Mouse (Mus musculus) myocyte (in vitro differentiated cells): ENCODE data around the gene B230217C12Rik. TPM values are rescaled to one million over a fixed set of nuclear protein-coding genes. Genes with fewer than 3 reads are reported as not detected.

Source experiments
- H3K27me3 ChIP-seq: one replicate; pipeline ENCODE4 v1.6.1; 2011; ENCODE audit not compliant: control insufficient read depth, insufficient read depth, insufficient read length
- H3K36me3 ChIP-seq: one replicate; pipeline ENCODE4 v1.6.1; 2011; ENCODE audit not compliant: control insufficient read depth, insufficient read depth
- H3K4me2 ChIP-seq: one replicate; pipeline ENCODE4 v1.6.1; 2011; ENCODE audit warnings: low read depth, control low read depth
- H3K4me3 ChIP-seq: one replicate; pipeline ENCODE4 v1.5.1; 2011; ENCODE audit warnings: mild to moderate bottlenecking, control low read depth, moderate library complexity
- H3K79me2 ChIP-seq: one replicate; pipeline ENCODE4 v1.6.1; 2011; ENCODE audit not compliant: control insufficient read depth, insufficient read depth
- H3ac ChIP-seq: one replicate; pipeline ENCODE4 v1.6.1; 2011; ENCODE audit not compliant: control insufficient read depth, insufficient read length
- CEBPB ChIP-seq: IDR thresholded peaks from 2 replicates; pipeline ENCODE4 v1.6.1; 2011; ENCODE audit warnings: mild to moderate bottlenecking, moderate library complexity; ENCODE audit not compliant: poor library complexity, insufficient read depth, severe bottlenecking
- E2F4 ChIP-seq: IDR thresholded peaks from one replicate; pipeline ENCODE4 v1.6.1; 2011; ENCODE audit warnings: mild to moderate bottlenecking, control low read depth, moderate library complexity; ENCODE audit not compliant: insufficient read depth
- MAX ChIP-seq: IDR thresholded peaks from one replicate; pipeline ENCODE4 v1.6.1; 2011; ENCODE audit warnings: low read depth, mild to moderate bottlenecking, control low read depth
- MYOD1 ChIP-seq, 3 experiments: IDR thresholded peaks; one replicate each; pipeline ENCODE4 v1.6.1; 2011; ENCODE audit warnings: control low read depth in 2 of 3, low read depth in 2 of 3, mild to moderate bottlenecking in 2 of 3, moderate library complexity in 1 of 3; ENCODE audit not compliant: insufficient read length in 2 of 3, control insufficient read depth in 1 of 3
- MYOG ChIP-seq, 3 experiments: IDR thresholded peaks; one replicate each; pipeline ENCODE4 v1.6.1; 2011; ENCODE audit warnings: control low read depth in 2 of 3, low read depth in 2 of 3, mild to moderate bottlenecking in 2 of 3; ENCODE audit not compliant: insufficient read length in 2 of 3, control insufficient read depth in 1 of 3, insufficient read depth in 1 of 3
- POLR2A ChIP-seq: IDR thresholded peaks from one replicate; pipeline ENCODE4 v1.6.1; 2011; ENCODE audit warnings: low read depth, mild to moderate bottlenecking, control low read depth, moderate library complexity; ENCODE audit not compliant: insufficient read length
- POLR2AphosphoS2 ChIP-seq: IDR thresholded peaks from one replicate; pipeline ENCODE4 v1.6.1; 2011; ENCODE audit warnings: low read depth, control low read depth; ENCODE audit not compliant: insufficient read length
- REST ChIP-seq: IDR thresholded peaks from one replicate; pipeline ENCODE4 v1.6.1; 2011; ENCODE audit warnings: mild to moderate bottlenecking, control low read depth, moderate library complexity; ENCODE audit not compliant: insufficient read depth, insufficient read length
- SRF ChIP-seq: IDR thresholded peaks from one replicate; pipeline ENCODE4 v1.6.1; 2011; ENCODE audit warnings: low read depth; ENCODE audit not compliant: control insufficient read depth, insufficient read length
- TCF12 ChIP-seq: IDR thresholded peaks from one replicate; pipeline ENCODE4 v1.6.1; 2011; ENCODE audit warnings: mild to moderate bottlenecking, control low read depth; ENCODE audit not compliant: poor library complexity, insufficient read depth, severe bottlenecking
- TCF3 ChIP-seq: IDR thresholded peaks from one replicate; pipeline ENCODE4 v1.6.1; 2011; ENCODE audit warnings: low read depth, control low read depth; ENCODE audit not compliant: insufficient read length
- USF1 ChIP-seq: IDR thresholded peaks from one replicate; pipeline ENCODE4 v1.6.1; 2011; ENCODE audit warnings: low read depth, mild to moderate bottlenecking, control low read depth, moderate library complexity
- polyA plus RNA-seq: library from polyadenylated mRNA; unstranded; fragments of >200 nt; fragmentation: generic; extraction: Trizol; gene quantifications from one replicate; pipeline ENCODE4 v1.2.1, GENCODE M21; 2012; ENCODE audit warnings: missing spikeins

Gene B230217C12Rik
- polyA plus RNA-seq, 1 experiment = 1.9 TPM

DNA sequence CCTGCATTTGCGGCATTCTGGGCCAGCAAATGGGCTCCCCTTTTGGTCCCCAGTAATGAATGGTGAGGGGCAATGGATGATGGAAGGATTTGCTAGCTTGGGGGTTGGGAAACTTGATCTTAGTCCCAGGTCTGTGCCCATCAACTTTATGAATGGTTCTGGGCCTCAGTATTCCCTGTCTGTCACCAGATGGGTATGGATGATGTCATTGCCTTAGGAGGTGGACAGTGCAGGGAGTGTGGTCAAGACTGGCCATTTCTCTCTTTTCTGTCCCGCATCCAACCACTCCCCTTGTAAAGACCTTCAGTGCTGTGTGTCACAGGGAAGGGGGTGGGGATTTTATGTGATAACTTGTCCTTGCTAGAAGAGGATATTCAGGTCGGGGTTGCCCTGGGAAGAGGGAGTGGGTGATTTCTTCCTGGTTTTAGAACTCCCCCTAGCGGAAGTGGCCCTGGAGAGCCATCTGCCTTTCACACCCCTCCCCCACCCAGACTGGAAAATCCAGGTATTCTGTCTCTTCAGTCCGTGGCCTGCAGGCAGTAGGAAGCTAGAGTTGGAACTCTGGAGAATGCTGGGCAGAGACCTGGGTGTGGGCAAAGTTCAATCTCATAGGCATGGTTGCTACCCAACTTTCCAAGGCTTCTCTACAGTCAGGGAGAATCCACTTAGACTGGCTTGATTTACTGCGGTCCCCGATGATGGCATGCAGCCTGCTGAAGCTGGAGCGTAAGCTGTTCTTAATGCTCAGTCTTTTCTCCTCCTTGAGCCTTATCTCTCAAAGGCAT lies 39.0 kb upstream of the B230217C12Rik start:
- Histone ChIP-seq H3K36me3 (no peaks in the 10 kb centered on the region), H3K27me3 (no peaks in the 10 kb centered on the region), H3K4me3 (peak overlapping the region; percentile 97), H3K79me2 (peaks cover 63% of the 10 kb centered on the region), H3K4me2 (peak overlapping the region; percentile 79), H3ac (no peak overlapping the region)
- TF ChIP-seq REST = no peak
- TF ChIP-seq TCF12 = no peak
- TF ChIP-seq CEBPB = 0 out of 2 replicates have a peak, but pooled peaks have one; percentile 3
- TF ChIP-seq MAX = no peak
- TF ChIP-seq USF1 = no peak
- TF ChIP-seq POLR2AphosphoS2 = no peak
- peak in 1 of 3 experiments; percentile 18 for TF ChIP-seq MYOD1 (IDR thresholded peaks at IDR 0.05; ENCODE audit: control insufficient read depth in 1 of 3, insufficient read length in 2 of 3, low read depth in 2 of 3)
- peak; percentile 16 for TF ChIP-seq POLR2A
- TF ChIP-seq TCF3 = no peak
- no peak for TF ChIP-seq E2F4
- no peak for TF ChIP-seq MYOG (IDR thresholded peaks at IDR 0.05; ENCODE audit: control insufficient read depth in 1 of 3, insufficient read depth in 1 of 3, insufficient read length in 2 of 3, low read depth in 2 of 3)
- no peak for TF ChIP-seq SRF

DNA sequence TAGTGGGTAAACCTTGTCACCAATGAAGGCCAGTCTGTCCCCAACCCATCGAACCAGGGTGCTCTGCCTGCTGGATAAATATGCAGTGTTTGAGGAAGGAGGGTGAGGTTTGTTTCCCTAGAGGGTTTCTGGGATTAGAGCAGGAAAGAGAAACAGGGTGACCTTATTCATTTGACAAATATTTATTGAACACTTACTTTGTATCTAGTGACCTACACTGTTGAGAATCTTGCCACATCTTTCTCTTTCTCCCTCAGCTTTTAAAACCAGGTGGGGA lies 38.4 kb upstream of the B230217C12Rik start:
- Histone ChIP-seq H3K4me3 (peak overlapping the region; percentile 97), H3K27me3 (no peaks in the 10 kb centered on the region), H3K36me3 (peaks cover 5% of the 10 kb centered on the region)

DNA sequence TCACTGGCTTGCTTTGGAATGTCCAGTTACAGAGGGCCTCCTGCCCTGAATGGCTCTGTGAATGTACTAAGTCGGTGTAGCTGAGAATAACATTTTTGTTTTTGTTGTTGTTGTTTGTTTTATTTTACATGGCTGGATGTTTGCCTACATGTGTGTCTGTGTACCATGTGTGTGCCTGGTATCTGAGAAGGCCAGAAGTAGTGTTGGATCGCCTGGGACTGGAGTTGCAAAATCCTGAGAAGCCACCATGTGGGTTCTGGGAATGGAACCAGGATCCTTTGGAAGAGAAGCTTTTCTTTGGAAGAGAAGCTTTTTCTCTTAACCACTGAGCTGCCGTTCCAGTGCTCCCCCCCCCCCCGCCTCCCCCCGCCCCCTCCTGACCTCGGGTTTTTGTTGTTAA lies 38.1 kb upstream of the B230217C12Rik start:
- H3K4me3 ChIP-seq = peak overlapping the region; percentile 97
- H3K79me2 ChIP-seq = peaks cover 71% of the 10 kb centered on the region
- peaks cover 5% of the 10 kb centered on the region for H3K36me3 ChIP-seq
- no peak overlapping the region for H3ac ChIP-seq
- TF ChIP-seq CEBPB = no peak
- no peak for TF ChIP-seq POLR2AphosphoS2
- TF ChIP-seq E2F4 = no peak
- no peak for TF ChIP-seq MYOD1 (IDR thresholded peaks at IDR 0.05; ENCODE audit: control insufficient read depth in 1 of 3, insufficient read length in 2 of 3, low read depth in 2 of 3)
- H3K4me2 ChIP-seq = peak overlapping the region; percentile 79
- no peaks in the 10 kb centered on the region for H3K27me3 ChIP-seq

More for the DNA sequence above, 38.4 kb upstream of the B230217C12Rik start:
- H3ac ChIP-seq = no peak overlapping the region
- H3K4me2 ChIP-seq = peak overlapping the region; percentile 79
- peaks cover 68% of the 10 kb centered on the region for H3K79me2 ChIP-seq
- TF ChIP-seq SRF = no peak
- no peak for TF ChIP-seq POLR2AphosphoS2
- TF ChIP-seq POLR2A = no peak
- no peak for TF ChIP-seq MYOG (IDR thresholded peaks at IDR 0.05; ENCODE audit: control insufficient read depth in 1 of 3, insufficient read depth in 1 of 3, insufficient read length in 2 of 3, low read depth in 2 of 3)
- no peak for TF ChIP-seq MAX
- no peak for TF ChIP-seq USF1
- no peak for TF ChIP-seq REST

DNA sequence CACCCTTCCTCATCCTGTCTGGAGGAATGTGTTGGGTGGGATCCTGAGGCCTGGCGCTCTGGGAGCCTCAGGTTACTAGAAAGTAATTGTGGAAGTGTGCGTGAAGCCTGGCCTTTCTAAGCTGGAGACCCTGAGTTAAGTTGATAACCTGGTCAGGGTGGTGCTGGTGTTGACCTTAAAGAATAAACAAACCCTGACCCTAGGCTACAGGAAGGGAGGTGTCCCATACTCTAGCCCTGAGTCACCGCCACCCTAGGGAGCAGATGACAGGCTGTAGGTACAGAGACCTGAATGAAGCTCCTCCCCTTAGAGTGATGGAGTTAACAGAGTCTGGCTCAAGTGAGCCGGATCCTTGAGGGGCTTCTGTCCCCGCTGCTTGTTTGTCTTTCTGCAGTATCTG lies 36.7 kb upstream of the B230217C12Rik start:
- H3K36me3 ChIP-seq = peaks cover 5% of the 10 kb centered on the region
- no peak overlapping the region for H3ac ChIP-seq
- no peak for TF ChIP-seq TCF3
- peaks cover 77% of the 10 kb centered on the region for H3K79me2 ChIP-seq
- peak overlapping the region; percentile 27 for H3K4me2 ChIP-seq
- H3K4me3 ChIP-seq = no peak overlapping the region
- no peaks in the 10 kb centered on the region for H3K27me3 ChIP-seq

DNA sequence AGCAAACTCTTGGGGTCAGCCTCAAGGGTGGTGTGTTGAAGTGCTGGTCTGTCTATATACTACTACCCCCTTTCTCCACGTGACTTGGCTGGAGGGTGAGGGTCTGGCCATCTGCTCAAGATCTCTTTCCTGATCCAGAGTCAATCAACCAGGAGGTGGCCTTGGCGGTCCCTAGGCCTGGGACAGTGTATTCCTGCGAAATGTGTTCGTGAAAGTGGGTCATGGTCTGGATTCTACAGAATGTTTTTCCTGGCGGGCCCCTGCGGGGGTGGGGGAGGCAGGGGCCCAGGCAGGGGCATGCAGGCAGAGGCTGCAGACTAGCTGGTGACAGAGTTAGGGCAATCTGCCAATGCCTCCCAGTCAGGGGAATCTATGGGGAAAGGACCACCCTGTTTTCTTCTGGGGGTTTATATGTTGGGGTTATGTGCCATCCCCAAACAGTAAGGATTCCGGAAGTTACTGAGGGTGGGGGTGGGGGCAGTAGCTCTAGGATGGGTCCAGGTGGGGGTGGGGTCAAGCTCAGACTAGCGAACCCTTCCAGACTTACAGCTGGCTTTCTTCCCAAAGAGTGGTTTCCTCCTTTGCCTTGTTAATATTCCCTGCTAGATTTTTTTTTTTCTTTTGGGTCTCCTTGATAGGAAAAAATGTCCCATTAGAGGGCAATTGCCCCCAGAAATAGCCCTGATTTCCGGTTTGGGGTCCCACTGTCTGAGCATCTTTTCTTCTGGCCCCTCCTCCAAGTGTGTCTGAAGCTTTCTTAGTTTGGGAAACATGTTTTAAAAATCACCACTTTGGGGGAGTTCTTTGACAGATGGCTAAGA lies 35.5 kb upstream of the B230217C12Rik start:
- peak overlapping the region; percentile 4 for H3K4me3 ChIP-seq

More for the DNA sequence above, 35.5 kb upstream of the B230217C12Rik start:
- no peak overlapping the region for H3ac ChIP-seq
- peak overlapping the region; percentile 81 for H3K4me2 ChIP-seq
- H3K27me3 ChIP-seq = no peaks in the 10 kb centered on the region
- H3K79me2 ChIP-seq = peaks cover 89% of the 10 kb centered on the region
- no peak for TF ChIP-seq MYOD1 (IDR thresholded peaks at IDR 0.05; ENCODE audit: control insufficient read depth in 1 of 3, insufficient read length in 2 of 3, low read depth in 2 of 3)
- peak; percentile 17 for TF ChIP-seq USF1
- peaks cover 9% of the 10 kb centered on the region for H3K36me3 ChIP-seq
